Mouse (Mus musculus): ENCODE results near the gene Bicc1. TPM values are rescaled to one million over a fixed set of nuclear protein-coding genes. Genes with fewer than 3 reads are reported as not detected.
A peak's percentile ranks its signal among the peaks of the same experiment; 100 is the strongest.

Bicc1 gene
- polyA plus RNA-seq, 1 experiment: 69.0 TPM

DNA sequence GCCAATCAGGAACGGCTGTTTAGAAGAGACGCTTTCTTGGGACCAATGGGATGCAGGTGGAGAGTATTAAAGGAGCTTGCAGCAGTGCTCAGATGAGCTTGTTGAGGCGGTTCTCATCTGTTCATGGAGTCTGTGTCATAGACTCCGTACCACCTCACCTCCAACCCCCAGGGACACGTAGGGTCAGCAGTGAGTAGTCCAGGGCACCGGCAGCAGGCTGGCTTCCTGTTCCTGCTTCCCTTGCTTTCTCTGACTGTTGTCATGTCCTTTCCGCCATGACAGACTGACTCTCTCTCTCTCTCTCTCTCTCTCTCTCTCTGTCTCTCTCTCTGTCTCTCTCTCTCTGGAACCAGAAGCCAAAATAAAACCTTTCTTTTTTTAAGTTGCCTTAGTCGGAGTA lies 263.6 kb downstream of the Bicc1 start:
- 88% methylated on average over 8 of the region's 8 CpGs for WGBS

DNA sequence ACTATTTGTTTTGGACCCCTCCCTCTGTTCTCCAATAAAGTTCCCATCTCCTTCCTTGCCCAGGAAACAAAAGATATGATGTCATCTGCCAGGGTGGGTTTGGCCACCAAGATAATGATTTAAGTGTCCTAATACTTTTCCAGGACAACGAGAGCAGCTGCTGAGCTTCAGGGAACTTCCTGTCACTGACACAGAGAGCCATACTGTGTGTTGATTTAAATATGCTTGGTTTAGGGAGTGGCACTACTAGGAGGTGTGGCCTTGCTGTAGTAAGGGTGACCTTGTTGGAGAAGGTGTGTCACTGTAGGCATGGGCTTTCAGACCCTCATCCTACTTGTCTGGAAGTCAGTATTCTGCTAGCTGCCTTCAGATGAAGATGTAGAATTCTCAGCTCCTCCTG lies 281.5 kb downstream of the Bicc1 start:
- H3K4me3 ChIP-seq (ENCODE audit: insufficient read depth, low read depth, low read length): no peak overlapping the region
- no peaks in the 10 kb centered on the region for H3K27me3 ChIP-seq (replicated peaks; ENCODE audit: control insufficient read depth, insufficient read depth, low read length)
- 38% methylated on average over 1 of the region's 1 CpGs for WGBS
- H3K36me3 ChIP-seq (ENCODE audit: control insufficient read depth, insufficient read depth, low read length): no peaks in the 10 kb centered on the region
- H3K27ac ChIP-seq (ENCODE audit: insufficient read depth, low read depth, low read length): no peak overlapping the region
- TF ChIP-seq POLR2A (IDR thresholded peaks at IDR 0.05; ENCODE audit: low read depth, low read length): no peak
- TF ChIP-seq CTCF (conservative IDR thresholded peaks at IDR 0.05; ENCODE audit: insufficient read depth, insufficient read length, low read depth, low read length): no peak
- no peaks in the 10 kb centered on the region for H3K4me1 ChIP-seq (ENCODE audit: control insufficient read depth, insufficient read depth, low read length)
- no peak for DNase-seq

More for the DNA sequence above, 263.6 kb downstream of the Bicc1 start:
- no peak overlapping the region for H3K4me3 ChIP-seq (ENCODE audit: insufficient read depth, low read depth, low read length)
- no peaks in the 10 kb centered on the region for H3K27me3 ChIP-seq (replicated peaks; ENCODE audit: control insufficient read depth, insufficient read depth, low read length)
- H3K27ac ChIP-seq (ENCODE audit: insufficient read depth, low read depth, low read length): no peak overlapping the region
- DNase-seq: no peak
- no peaks in the 10 kb centered on the region for H3K36me3 ChIP-seq (ENCODE audit: control insufficient read depth, insufficient read depth, low read length)
- no peaks in the 10 kb centered on the region for H3K4me1 ChIP-seq (ENCODE audit: control insufficient read depth, insufficient read depth, low read length)
- TF ChIP-seq CTCF (conservative IDR thresholded peaks at IDR 0.05; ENCODE audit: insufficient read depth, insufficient read length, low read depth, low read length) (no peak), POLR2A (IDR thresholded peaks at IDR 0.05; ENCODE audit: low read depth, low read length) (no peak)

DNA sequence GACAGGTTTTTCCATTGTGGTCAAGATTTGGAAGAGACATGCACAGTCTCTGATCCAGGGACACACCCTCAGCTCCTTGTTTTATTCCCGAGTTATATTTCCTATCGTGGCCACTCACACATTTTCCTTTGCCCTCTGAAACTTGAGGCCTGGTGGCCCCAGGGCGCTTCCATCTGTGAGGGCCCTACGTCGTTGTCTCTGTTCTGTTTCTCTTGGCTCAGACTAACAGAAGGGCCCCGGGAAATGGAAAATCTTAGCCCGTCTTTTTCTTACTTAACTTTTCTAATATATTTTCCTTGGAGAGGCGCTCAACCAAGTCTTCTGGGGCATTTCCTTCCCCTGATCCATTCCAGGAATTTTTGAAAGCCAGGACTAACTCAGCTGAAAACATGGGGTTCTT lies 281.9 kb downstream of the Bicc1 start:
- peak; percentile 17 for DNase-seq
- H3K4me1 ChIP-seq (ENCODE audit: control insufficient read depth, insufficient read depth, low read length): no peaks in the 10 kb centered on the region
- no peak for TF ChIP-seq POLR2A (IDR thresholded peaks at IDR 0.05; ENCODE audit: low read depth, low read length)
- TF ChIP-seq CTCF (conservative IDR thresholded peaks at IDR 0.05; ENCODE audit: insufficient read depth, insufficient read length, low read depth, low read length): no peak
- no peak overlapping the region for H3K4me3 ChIP-seq (ENCODE audit: insufficient read depth, low read depth, low read length)
- 38% methylated on average over 8 of the region's 8 CpGs for WGBS
- H3K36me3 ChIP-seq (ENCODE audit: control insufficient read depth, insufficient read depth, low read length): no peaks in the 10 kb centered on the region
- H3K27ac ChIP-seq (ENCODE audit: insufficient read depth, low read depth, low read length): no peak overlapping the region
- no peaks in the 10 kb centered on the region for H3K27me3 ChIP-seq (replicated peaks; ENCODE audit: control insufficient read depth, insufficient read depth, low read length)

DNA sequence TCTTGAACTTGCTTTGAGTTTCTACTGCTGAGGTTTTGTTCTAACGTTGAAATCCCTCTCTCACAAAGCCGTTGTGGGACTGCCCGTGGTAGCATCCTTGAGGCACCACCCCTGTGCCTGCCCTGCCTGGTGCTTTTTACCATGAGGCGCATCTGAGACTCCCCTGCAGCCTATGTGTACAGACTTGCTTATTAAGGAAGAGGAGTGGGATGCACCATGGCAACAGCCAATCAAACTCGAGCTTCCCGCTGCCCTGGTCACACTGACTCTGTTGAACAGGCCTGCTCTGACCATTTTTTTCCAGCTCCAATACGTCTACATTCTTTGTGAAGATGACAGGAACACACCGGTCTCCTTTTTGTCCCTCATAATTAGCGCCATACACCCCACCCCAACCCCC lies 283.0 kb downstream of the Bicc1 start:
- Histone ChIP-seq H3K4me1 (ENCODE audit: control insufficient read depth, insufficient read depth, low read length) (no peaks in the 10 kb centered on the region), H3K4me3 (ENCODE audit: insufficient read depth, low read depth, low read length) (no peak overlapping the region), H3K36me3 (ENCODE audit: control insufficient read depth, insufficient read depth, low read length) (no peaks in the 10 kb centered on the region), H3K27ac (ENCODE audit: insufficient read depth, low read depth, low read length) (no peak overlapping the region), H3K27me3 (replicated peaks; ENCODE audit: control insufficient read depth, insufficient read depth, low read length) (no peaks in the 10 kb centered on the region)
- TF ChIP-seq CTCF (conservative IDR thresholded peaks at IDR 0.05; ENCODE audit: insufficient read depth, insufficient read length, low read depth, low read length): no peak
- no peak for TF ChIP-seq POLR2A (IDR thresholded peaks at IDR 0.05; ENCODE audit: low read depth, low read length)
- WGBS: 92% methylated on average over 9 of the region's 9 CpGs
- DNase-seq: no peak

DNA sequence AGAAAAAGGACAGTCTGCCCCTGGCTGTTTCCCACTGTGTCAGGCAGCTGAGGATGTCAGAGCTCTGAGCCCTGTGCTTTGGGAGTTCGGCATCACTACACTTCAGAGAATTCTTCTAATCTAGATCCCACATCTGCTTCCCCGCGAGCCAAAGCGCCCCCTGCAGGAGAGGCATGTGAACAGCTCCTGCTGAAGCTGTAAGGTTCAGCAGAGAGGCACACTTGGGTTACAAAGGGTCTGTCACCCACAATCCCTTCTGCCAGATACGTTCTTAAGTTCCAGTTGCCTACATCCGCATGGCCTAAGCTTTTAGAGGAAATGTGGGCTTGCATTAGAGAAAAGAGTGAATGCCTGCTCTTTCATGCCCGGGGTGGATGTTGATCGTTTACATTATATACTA lies 283.4 kb downstream of the Bicc1 start:
- Histone ChIP-seq H3K4me3 (ENCODE audit: insufficient read depth, low read depth, low read length) (no peak overlapping the region), H3K36me3 (ENCODE audit: control insufficient read depth, insufficient read depth, low read length) (no peaks in the 10 kb centered on the region), H3K27me3 (replicated peaks; ENCODE audit: control insufficient read depth, insufficient read depth, low read length) (no peaks in the 10 kb centered on the region), H3K4me1 (ENCODE audit: control insufficient read depth, insufficient read depth, low read length) (no peaks in the 10 kb centered on the region), H3K27ac (ENCODE audit: insufficient read depth, low read depth, low read length) (no peak overlapping the region)
- WGBS: 73% methylated on average over 8 of the region's 8 CpGs
- DNase-seq: no peak
- TF ChIP-seq POLR2A (IDR thresholded peaks at IDR 0.05; ENCODE audit: low read depth, low read length) (no peak), CTCF (conservative IDR thresholded peaks at IDR 0.05; ENCODE audit: insufficient read depth, insufficient read length, low read depth, low read length) (no peak; the same call in 1 of the 2 replicates)

DNA sequence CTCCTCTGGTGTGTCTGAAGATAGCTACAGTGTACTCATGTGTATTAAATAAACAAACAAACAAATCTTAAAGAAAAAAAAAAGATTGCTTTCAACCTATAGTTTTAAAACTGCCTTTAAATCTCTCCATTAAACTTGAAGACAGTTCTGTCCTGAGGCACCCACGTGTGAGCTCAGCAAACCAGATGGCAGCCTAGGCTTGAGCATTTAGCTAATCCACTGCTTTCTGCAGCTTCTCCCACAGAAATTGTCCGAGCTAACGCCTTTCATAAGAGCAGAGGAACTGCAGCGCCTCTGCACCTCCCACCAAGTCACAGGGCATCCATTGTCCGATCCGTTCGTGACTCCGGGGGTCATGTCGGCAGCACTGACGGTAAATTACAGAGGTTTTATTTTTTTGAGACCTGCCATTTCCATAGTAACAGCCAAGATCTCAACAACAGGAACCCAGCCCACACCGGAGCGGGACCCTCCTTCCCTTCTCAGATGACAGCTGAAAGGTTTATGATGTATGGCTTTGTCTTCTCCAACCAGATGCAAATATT lies 284.4 kb downstream of the Bicc1 start:
- H3K4me1 ChIP-seq (ENCODE audit: control insufficient read depth, insufficient read depth, low read length): no peaks in the 10 kb centered on the region
- 35% methylated on average over 12 of the region's 12 CpGs for WGBS

More for the DNA sequence above, 284.4 kb downstream of the Bicc1 start:
- Histone ChIP-seq H3K4me3 (ENCODE audit: insufficient read depth, low read depth, low read length) (no peak overlapping the region), H3K27ac (ENCODE audit: insufficient read depth, low read depth, low read length) (no peak overlapping the region), H3K27me3 (replicated peaks; ENCODE audit: control insufficient read depth, insufficient read depth, low read length) (no peaks in the 10 kb centered on the region; the same call in 1 of the 2 replicates), H3K36me3 (ENCODE audit: control insufficient read depth, insufficient read depth, low read length) (no peaks in the 10 kb centered on the region)
- DNase-seq: no peak
- TF ChIP-seq CTCF (conservative IDR thresholded peaks at IDR 0.05; ENCODE audit: insufficient read depth, insufficient read length, low read depth, low read length): no peak
- TF ChIP-seq POLR2A (IDR thresholded peaks at IDR 0.05; ENCODE audit: low read depth, low read length): no peak

Other genes with a start within 250 kb of the Bicc1 start
- 9.0 and 12.8 TPM in 2 replicates for gene Tfam, start 78.6 kb upstream of the Bicc1 start, polyA plus RNA-seq (2012; rRNA removed)
- 23.8 and 26.7 TPM in 2 replicates for gene Ube2d1, start 125.6 kb upstream of the Bicc1 start, polyA plus RNA-seq (2012; rRNA removed)
- 299 and 319 TPM in 2 replicates for gene Cisd1, start 185.3 kb upstream of the Bicc1 start, polyA plus RNA-seq (2012; rRNA removed)
- 31.1 and 34.6 TPM in 2 replicates for gene Ipmk, start 188.1 kb upstream of the Bicc1 start, polyA plus RNA-seq (2012; rRNA removed)